Mouse (Mus musculus): ENCODE results near the gene Large1. TPM values are rescaled to one million over a fixed set of nuclear protein-coding genes. Genes with fewer than 3 reads are reported as not detected.
"Not testable (repeated sequence)": the region's sequence is repeated elsewhere in the genome, so short reads cannot be mapped to it uniquely, and the experiment has no call there.

The Large1 gene
- polyA plus RNA-seq, 1 experiment from 2014 or later, result 5.8 TPM

GRCm38 (mm10) chr8:73135397-73135796, 217.9 kb downstream of the Large1 start:
- DNase-seq (ENCODE audit: low spot score), result no peak
- Histone ChIP-seq H3K36me3 (peaks cover 8% of the 10 kb centered on the region; the same call in 1 of the 2 replicates), H3K27me3 (ENCODE audit: low read depth, poor library complexity, severe bottlenecking) (no peaks in the 10 kb centered on the region), H3K9me3 (replicated peaks) (no peaks in the 10 kb centered on the region), H3K4me1 (peaks cover 7% of the 10 kb centered on the region; the same call in 1 of the 2 replicates), H3K27ac (replicated peaks) (no peak overlapping the region), H3K4me3 (no peak overlapping the region)
- WGBS, result 92% methylated on average over 6 of the region's 6 CpGs

- H3K36me3 ChIP-seq, result peaks cover 16% of the 10 kb centered on the region; the same call in 1 of the 2 replicates
- H3K4me1 ChIP-seq, result peaks cover 7% of the 10 kb centered on the region; the same call in 1 of the 2 replicates
- H3K27ac ChIP-seq (replicated peaks), result no peak overlapping the region
- H3K27me3 ChIP-seq (ENCODE audit: low read depth, poor library complexity, severe bottlenecking), result no peaks in the 10 kb centered on the region
- no peak overlapping the region for H3K4me3 ChIP-seq
- no peak for DNase-seq (ENCODE audit: low spot score)
- H3K9me3 ChIP-seq (replicated peaks), result no peaks in the 10 kb centered on the region
- WGBS, result 96% methylated on average over 2 of the region's 2 CpGs
Measured at GRCm38 (mm10) chr8:73132080-73132479, 221.3 kb downstream of the Large1 start.

- no peaks in the 10 kb centered on the region for H3K4me1 ChIP-seq
- no peaks in the 10 kb centered on the region for H3K9me3 ChIP-seq (replicated peaks)
- no peak for DNase-seq (ENCODE audit: low spot score)
- H3K27me3 ChIP-seq (ENCODE audit: low read depth, poor library complexity, severe bottlenecking), result no peaks in the 10 kb centered on the region
- no peak overlapping the region for H3K4me3 ChIP-seq
- no peaks in the 10 kb centered on the region for H3K36me3 ChIP-seq
- WGBS, result 81% methylated on average over 5 of the region's 5 CpGs
- H3K27ac ChIP-seq (replicated peaks), result no peak overlapping the region
Measured at GRCm38 (mm10) chr8:73123864-73124499, 229.4 kb downstream of the Large1 start.

GRCm38 (mm10) chr8:73112332-73112895, 240.9 kb downstream of the Large1 start:
- DNase-seq (ENCODE audit: low spot score), result no peak
- WGBS, result 89% methylated on average over 1 of the region's 1 CpGs
- no peak overlapping the region for H3K4me3 ChIP-seq
- no peaks in the 10 kb centered on the region for H3K4me1 ChIP-seq
- H3K27ac ChIP-seq (replicated peaks), result no peak overlapping the region
- no peaks in the 10 kb centered on the region; the same call in 1 of the 2 replicates for H3K9me3 ChIP-seq (replicated peaks)
- H3K36me3 ChIP-seq, result no peaks in the 10 kb centered on the region
- no peaks in the 10 kb centered on the region for H3K27me3 ChIP-seq (ENCODE audit: low read depth, poor library complexity, severe bottlenecking)

GRCm38 (mm10) chr8:73104089-73104488, 249.3 kb downstream of the Large1 start:
- Histone ChIP-seq H3K4me1 (peaks cover 3% of the 10 kb centered on the region), H3K4me3 (no peak overlapping the region), H3K9me3 (replicated peaks) (no peaks in the 10 kb centered on the region; the same call in 1 of the 2 replicates), H3K27ac (replicated peaks) (no peak overlapping the region), H3K27me3 (ENCODE audit: low read depth, poor library complexity, severe bottlenecking) (no peaks in the 10 kb centered on the region), H3K36me3 (no peaks in the 10 kb centered on the region)
- 27% methylated on average over 1 of the region's 1 CpGs for WGBS
- no peak for DNase-seq (ENCODE audit: low spot score)

- H3K9me3 ChIP-seq (replicated peaks), result no peaks in the 10 kb centered on the region
- no peak overlapping the region for H3K4me3 ChIP-seq
- no peaks in the 10 kb centered on the region for H3K27me3 ChIP-seq (ENCODE audit: low read depth, poor library complexity, severe bottlenecking)
- H3K4me1 ChIP-seq, result peaks cover 3% of the 10 kb centered on the region
- WGBS, result 89% methylated on average over 5 of the region's 5 CpGs
- H3K27ac ChIP-seq (replicated peaks), result no peak overlapping the region
- no peak for DNase-seq (ENCODE audit: low spot score)
- no peaks in the 10 kb centered on the region for H3K36me3 ChIP-seq
Measured at GRCm38 (mm10) chr8:73101069-73101468, 252.3 kb downstream of the Large1 start.

GRCm38 (mm10) chr8:73100607-73101006, 252.7 kb downstream of the Large1 start:
- H3K9me3 ChIP-seq (replicated peaks); DNase-seq (ENCODE audit: low spot score); H3K36me3 ChIP-seq; H3K4me3 ChIP-seq; H3K27me3 ChIP-seq (ENCODE audit: low read depth, poor library complexity, severe bottlenecking); H3K4me1 ChIP-seq; H3K27ac ChIP-seq (replicated peaks): not testable (repeated sequence)
- WGBS, result 56% methylated on average over 3 of the region's 3 CpGs

GRCm38 (mm10) chr8:73099542-73099941, 253.8 kb downstream of the Large1 start:
- DNase-seq (ENCODE audit: low spot score), result no peak
- H3K27ac ChIP-seq (replicated peaks), result no peak overlapping the region
- no peak overlapping the region for H3K4me3 ChIP-seq
- H3K9me3 ChIP-seq (replicated peaks), result no peaks in the 10 kb centered on the region
- H3K27me3 ChIP-seq (ENCODE audit: low read depth, poor library complexity, severe bottlenecking), result no peaks in the 10 kb centered on the region
- 93% methylated on average over 3 of the region's 3 CpGs for WGBS
- H3K36me3 ChIP-seq, result no peaks in the 10 kb centered on the region
- H3K4me1 ChIP-seq, result peaks cover 3% of the 10 kb centered on the region

- no peaks in the 10 kb centered on the region for H3K36me3 ChIP-seq
- no peaks in the 10 kb centered on the region for H3K27me3 ChIP-seq (ENCODE audit: low read depth, poor library complexity, severe bottlenecking)
- no peak for DNase-seq (ENCODE audit: low spot score)
- H3K9me3 ChIP-seq (replicated peaks), result no peaks in the 10 kb centered on the region
- H3K27ac ChIP-seq (replicated peaks), result no peak overlapping the region
- no peak overlapping the region for H3K4me3 ChIP-seq
- 93% methylated on average over 2 of the region's 2 CpGs for WGBS
- no peaks in the 10 kb centered on the region for H3K4me1 ChIP-seq
Measured at GRCm38 (mm10) chr8:73096952-73097351, 256.4 kb downstream of the Large1 start.

GRCm38 (mm10) chr8:73077746-73078145, 275.6 kb downstream of the Large1 start:
- not testable (repeated sequence) for H3K4me1 ChIP-seq; H3K27ac ChIP-seq (replicated peaks)
- WGBS, result 94% methylated on average over 1 of the region's 1 CpGs

GRCm38 (mm10) chr8:73061410-73061809, 291.9 kb downstream of the Large1 start:
- WGBS, result 73% methylated on average over 1 of the region's 1 CpGs
- H3K4me3 ChIP-seq, result no peak overlapping the region
- no peak for DNase-seq (ENCODE audit: low spot score)
- no peaks in the 10 kb centered on the region for H3K4me1 ChIP-seq
- H3K36me3 ChIP-seq, result no peaks in the 10 kb centered on the region
- H3K27me3 ChIP-seq (ENCODE audit: low read depth, poor library complexity, severe bottlenecking), result no peaks in the 10 kb centered on the region
- no peak overlapping the region for H3K27ac ChIP-seq (replicated peaks)
- H3K9me3 ChIP-seq (replicated peaks), result no peaks in the 10 kb centered on the region

More at GRCm38 (mm10) chr8:73077746-73078145, 275.6 kb downstream of the Large1 start:
- H3K9me3 ChIP-seq (replicated peaks); H3K27me3 ChIP-seq (ENCODE audit: low read depth, poor library complexity, severe bottlenecking); DNase-seq (ENCODE audit: low spot score); H3K36me3 ChIP-seq; H3K4me3 ChIP-seq: not testable (repeated sequence)

- no peaks in the 10 kb centered on the region for H3K27me3 ChIP-seq (ENCODE audit: low read depth, poor library complexity, severe bottlenecking)
- no peak overlapping the region for H3K27ac ChIP-seq (replicated peaks)
- H3K36me3 ChIP-seq, result no peaks in the 10 kb centered on the region
- DNase-seq (ENCODE audit: low spot score), result no peak
- WGBS, result 80% methylated on average over 1 of the region's 1 CpGs
- no peaks in the 10 kb centered on the region for H3K4me1 ChIP-seq
- no peak overlapping the region for H3K4me3 ChIP-seq
- no peaks in the 10 kb centered on the region for H3K9me3 ChIP-seq (replicated peaks)
Measured at GRCm38 (mm10) chr8:73054726-73055125, 298.6 kb downstream of the Large1 start.

GRCm38 (mm10) chr8:73053878-73054277, 299.5 kb downstream of the Large1 start:
- Histone ChIP-seq H3K36me3 (no peaks in the 10 kb centered on the region), H3K4me1 (no peaks in the 10 kb centered on the region), H3K4me3 (no peak overlapping the region), H3K27ac (replicated peaks) (no peak overlapping the region), H3K9me3 (replicated peaks) (no peaks in the 10 kb centered on the region), H3K27me3 (ENCODE audit: low read depth, poor library complexity, severe bottlenecking) (no peaks in the 10 kb centered on the region)
- no peak for DNase-seq (ENCODE audit: low spot score)
- 95% methylated on average over 3 of the region's 3 CpGs for WGBS
